Comparison of ENCODE assay signal across 9 mouse cellular contexts in genomic region chr14:52315283-52315780, GRCm38 (mm10). TPM values are rescaled to one million over a fixed set of nuclear protein-coding genes. Genes with fewer than 3 reads are reported as not detected.
DNase-seq lines count a peak whose midpoint lies in the region; ATAC-seq lines count a peak whose summit lies in the region.
"Had no signal": no experiment of that assay in that cellular context is flagged by ENCODE, and none has a peak within 500 bp of the region (broad histone marks: within the 10 kb centered on the region; RNA-seq: fewer than 3 reads in every experiment).

No protein-coding gene starts in this region.

- 5% methylated on average over 17 of the region's 17 CpGs for WGBS in embryonic facial prominence, embryonic 12.5 days
- 5% methylated on average over 17 of the region's 17 CpGs for WGBS in hindbrain, embryonic 15.5 days
- WGBS in midbrain, embryonic 16.5 days = 5% methylated on average over 17 of the region's 17 CpGs

- no peak for ATAC-seq in embryonic facial prominence, embryonic 12.5 days (ENCODE audit: insufficient number of reproducible peaks, insufficient read depth, low FRiP score, low TSS enrichment)
- ATAC-seq in hindbrain, embryonic 15.5 days (ENCODE audit: low FRiP score, low read depth) = peak; percentile 9
- ATAC-seq in midbrain, embryonic 16.5 days = peak; percentile 23

- H3K27me3 ChIP-seq in embryonic facial prominence, embryonic 12.5 days = no peaks in the 10 kb centered on the region
- H3K27me3 ChIP-seq in hindbrain, embryonic 15.5 days = no peaks in the 10 kb centered on the region
- H3K27me3 ChIP-seq in midbrain, embryonic 16.5 days (ENCODE audit: control insufficient read depth, insufficient read depth, low read depth, low read length) = no peaks in the 10 kb centered on the region

- H3K4me2 ChIP-seq in embryonic facial prominence, embryonic 12.5 days (replicated peaks) = peak overlapping the region; percentile 91
- peak overlapping the region; percentile 65 for H3K4me2 ChIP-seq in hindbrain, embryonic 15.5 days
- peak overlapping the region; percentile 81 for H3K4me2 ChIP-seq in midbrain, embryonic 16.5 days (ENCODE audit: low read length)

- no peaks in the 10 kb centered on the region for H3K9me3 ChIP-seq in embryonic facial prominence, embryonic 12.5 days
- H3K9me3 ChIP-seq in hindbrain, embryonic 15.5 days = no peaks in the 10 kb centered on the region
- no peaks in the 10 kb centered on the region for H3K9me3 ChIP-seq in midbrain, embryonic 16.5 days (replicated peaks; ENCODE audit: control insufficient read depth, low read length, poor library complexity, severe bottlenecking)

- peak overlapping the region; percentile 76 for H3K4me3 ChIP-seq in embryonic facial prominence, embryonic 12.5 days
- peak overlapping the region; percentile 63 for H3K4me3 ChIP-seq in hindbrain, embryonic 15.5 days
- peak overlapping the region; percentile 83 for H3K4me3 ChIP-seq in midbrain, embryonic 16.5 days (ENCODE audit: low read depth, low read length)

- H3K4me1 ChIP-seq in embryonic facial prominence, embryonic 12.5 days = peaks cover 26% of the 10 kb centered on the region
- peaks cover 56% of the 10 kb centered on the region for H3K4me1 ChIP-seq in hindbrain, embryonic 15.5 days (replicated peaks)
- H3K4me1 ChIP-seq in midbrain, embryonic 16.5 days (ENCODE audit: control insufficient read depth, insufficient read depth, low read length) = peaks cover 53% of the 10 kb centered on the region

- peak overlapping the region; percentile 90 for H3K9ac ChIP-seq in embryonic facial prominence, embryonic 12.5 days
- H3K9ac ChIP-seq in hindbrain, embryonic 15.5 days = peak overlapping the region; percentile 77
- peak overlapping the region; percentile 96 for H3K9ac ChIP-seq in midbrain, embryonic 16.5 days (ENCODE audit: low read depth, low read length)

- DNase-seq in layer of hippocampus, adult 11-12 months (ENCODE audit: low spot score) = peak; percentile 26
- DNase-seq in layer of hippocampus, adult 8-10 months (ENCODE audit: low spot score in 2 of 2) = no peak
- no peak for DNase-seq in adrenal gland, adult 18-20 months (ENCODE audit: low spot score in 2 of 2)
- no peak for DNase-seq in urinary bladder, postnatal 4 days (ENCODE audit: low spot score in 2 of 2)
- no peak for DNase-seq in B cell, adult 2 months

- H3K36me3 ChIP-seq in embryonic facial prominence, embryonic 12.5 days = peaks cover 39% of the 10 kb centered on the region
- H3K36me3 ChIP-seq in hindbrain, embryonic 15.5 days = peaks cover 36% of the 10 kb centered on the region
- peaks cover 19% of the 10 kb centered on the region for H3K36me3 ChIP-seq in midbrain, embryonic 16.5 days (ENCODE audit: control insufficient read depth, insufficient read depth, low read length)

- peak overlapping the region; percentile 96 for H3K27ac ChIP-seq in embryonic facial prominence, embryonic 12.5 days
- H3K27ac ChIP-seq in hindbrain, embryonic 15.5 days (replicated peaks) = peak overlapping the region; percentile 91
- peak overlapping the region; percentile 97 for H3K27ac ChIP-seq in midbrain, embryonic 16.5 days (ENCODE audit: low read length)

RNA-seq across cellular contexts. Expression of gene Mettl3, which starts 10.4 kb away (rescaled TPM):
- total RNA-seq in layer of hippocampus, adult 8-10 months (2022) = 10 to 100 TPM; 35.5 to 54.7 (median 43.9) TPM
- polyA plus RNA-seq in embryonic facial prominence, embryonic 12.5 days (2016; fragmentation: Nextera tagmentation; extraction: Ambion mirVana) = 51.9 and 59.9 TPM in 2 replicates
- polyA plus RNA-seq in hindbrain, embryonic 15.5 days (2015; fragmentation: Nextera tagmentation; extraction: Ambion mirVana) = 46.0 and 49.5 TPM in 2 replicates
- 46.9 and 48.1 TPM in 2 replicates for polyA plus RNA-seq in midbrain, embryonic 16.5 days (2015; fragmentation: Nextera tagmentation; extraction: Ambion mirVana)
- total RNA-seq in adrenal gland, adult 18-20 months (2021) = 10 to 100 TPM; 36.6 to 46.3 TPM

RNA-seq across cellular contexts. Expression of gene Sall2, which starts 13.2 kb away (rescaled TPM):
- 10 to 100 TPM; 44.9 to 46.8 (median 45.8) TPM for total RNA-seq in layer of hippocampus, adult 8-10 months (2022)
- polyA plus RNA-seq in embryonic facial prominence, embryonic 12.5 days (2016; fragmentation: Nextera tagmentation; extraction: Ambion mirVana) = 41.4 and 42.1 TPM in 2 replicates
- 41.6 and 45.9 TPM in 2 replicates for polyA plus RNA-seq in hindbrain, embryonic 15.5 days (2015; fragmentation: Nextera tagmentation; extraction: Ambion mirVana)
- polyA plus RNA-seq in midbrain, embryonic 16.5 days (2015; fragmentation: Nextera tagmentation; extraction: Ambion mirVana) = 47.5 and 49.0 TPM in 2 replicates
- 1 to 10 TPM; 4.6 to 5.2 TPM for total RNA-seq in adrenal gland, adult 18-20 months (2021)

RNA-seq across cellular contexts. Expression of gene Rab2b, which starts 36.0 kb away (rescaled TPM):
- total RNA-seq in layer of hippocampus, adult 8-10 months (2022) = 10 to 100 TPM; 33.2 to 41.8 (median 37.8) TPM
- polyA plus RNA-seq in embryonic facial prominence, embryonic 12.5 days (2016; fragmentation: Nextera tagmentation; extraction: Ambion mirVana) = 26.4 and 27.4 TPM in 2 replicates
- polyA plus RNA-seq in hindbrain, embryonic 15.5 days (2015; fragmentation: Nextera tagmentation; extraction: Ambion mirVana) = 54.5 and 59.0 TPM in 2 replicates
- polyA plus RNA-seq in midbrain, embryonic 16.5 days (2015; fragmentation: Nextera tagmentation; extraction: Ambion mirVana) = 62.5 and 65.9 TPM in 2 replicates
- 10 to 100 TPM; 31.4 to 37.6 TPM for total RNA-seq in adrenal gland, adult 18-20 months (2021)

RNA-seq across cellular contexts. Expression of gene Tox4, which starts 36.4 kb away (rescaled TPM):
- 10 to 100 TPM; 58.5 to 76.8 (median 70.4) TPM for total RNA-seq in layer of hippocampus, adult 8-10 months (2022)
- polyA plus RNA-seq in embryonic facial prominence, embryonic 12.5 days (2016; fragmentation: Nextera tagmentation; extraction: Ambion mirVana) = 47.4 and 50.2 TPM in 2 replicates
- 52.2 and 54.0 TPM in 2 replicates for polyA plus RNA-seq in hindbrain, embryonic 15.5 days (2015; fragmentation: Nextera tagmentation; extraction: Ambion mirVana)
- polyA plus RNA-seq in midbrain, embryonic 16.5 days (2015; fragmentation: Nextera tagmentation; extraction: Ambion mirVana) = 51.8 and 55.6 TPM in 2 replicates
- total RNA-seq in adrenal gland, adult 18-20 months (2021) = 10 to 100 TPM; 64.5 to 66.0 TPM

RNA-seq across cellular contexts. Expression of gene Olfr1513, which starts 40.9 kb away (rescaled TPM):
- not detected for total RNA-seq in layer of hippocampus, adult 8-10 months (2022)
- not detected in 2 replicates for polyA plus RNA-seq in embryonic facial prominence, embryonic 12.5 days (2016; fragmentation: Nextera tagmentation; extraction: Ambion mirVana)
- not detected in 2 replicates for polyA plus RNA-seq in hindbrain, embryonic 15.5 days (2015; fragmentation: Nextera tagmentation; extraction: Ambion mirVana)
- polyA plus RNA-seq in midbrain, embryonic 16.5 days (2015; fragmentation: Nextera tagmentation; extraction: Ambion mirVana) = not detected in 2 replicates
- total RNA-seq in adrenal gland, adult 18-20 months (2021) = not detected
- polyA plus RNA-seq: large intestine, adult 2 months had no signal
